Mouse (Mus musculus) heart, postnatal 0 days (tissue): ENCODE measurements at regions not wholly inside any gene's neighbourhood (a gene's known extent, or its start where the extent isn't known, plus 50 kb on each side); places are given as distances from the start of the nearest gene placed in this dataset.
A peak's percentile ranks its signal among the peaks of the same experiment; 100 is the strongest.

Experiments
- CTCF ChIP-seq: IDR thresholded peaks from 2 replicates; pipeline ENCODE4 v1.5.1; 2016; ENCODE audit warnings: antibody characterized with exemption, control low read depth, low read depth
- EP300 ChIP-seq: IDR thresholded peaks from 2 replicates; pipeline ENCODE4 v1.6.1; 2016; ENCODE audit warnings: antibody characterized with exemption, low read depth

DNA sequence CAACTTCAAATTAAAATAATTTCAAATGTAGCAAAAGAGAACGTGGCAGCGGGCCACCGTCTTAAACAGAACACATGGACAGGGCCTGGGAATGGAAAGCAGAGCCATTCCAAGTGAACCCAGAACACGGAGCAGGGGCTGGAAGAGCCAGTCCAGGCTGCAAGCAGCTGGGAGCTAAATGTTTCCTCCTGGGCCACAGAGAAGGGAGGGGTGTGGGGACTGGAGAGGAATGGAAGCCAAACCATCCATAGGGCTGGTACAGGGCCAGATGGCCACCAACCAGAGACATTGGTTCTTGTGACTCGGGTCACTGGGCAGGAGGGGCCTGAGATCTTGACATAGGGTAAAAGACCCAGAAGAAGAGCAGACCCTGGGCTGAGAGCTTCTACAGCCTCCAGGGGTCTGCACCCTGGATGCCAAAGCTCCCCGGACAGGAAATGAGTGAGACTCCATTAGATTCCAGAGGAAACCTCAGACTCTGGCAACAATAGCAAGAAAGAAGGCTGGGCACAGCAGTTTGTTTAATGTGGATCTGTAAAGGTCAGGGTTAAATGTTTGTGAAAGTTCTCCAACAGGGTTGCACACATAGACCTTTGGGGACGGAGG lies 333.1 kb upstream of the Nrp1 start:
- TF ChIP-seq CTCF (no peak), EP300 (peak; percentile 28; the same call in 1 of the 2 replicates)
